Mouse (Mus musculus) left cerebral cortex, postnatal 25 days (tissue): ENCODE measurements at regions not wholly inside any gene's neighbourhood (a gene's known extent, or its start where the extent isn't known, plus 50 kb on each side); places are given as distances from the start of the nearest gene placed in this dataset.
"Not testable (repeated sequence)": the region's sequence is repeated elsewhere in the genome, so short reads cannot be mapped to it uniquely, and the experiment has no call there.

Experiments
- DNase-seq, 2 experiments: peaks; one replicate each; pipeline ENCODE4 v3.0.0; 2022; ENCODE audit warnings: low spot score in 2 of 2, mixed read lengths in 1 of 2
- intact Hi-C: fragments of 180-260 bp; cut with DNase I; formaldehyde crosslinking; loops from one replicate; pipeline ENCODE4 v1.15.1; 2025

- intact Hi-C loops, result no loop called here
- DNase-seq, result no peak
These were observed 134.5 kb downstream of the Cand1 start for GRCm38 (mm10) chr10:119105279-119105881.

DNA sequence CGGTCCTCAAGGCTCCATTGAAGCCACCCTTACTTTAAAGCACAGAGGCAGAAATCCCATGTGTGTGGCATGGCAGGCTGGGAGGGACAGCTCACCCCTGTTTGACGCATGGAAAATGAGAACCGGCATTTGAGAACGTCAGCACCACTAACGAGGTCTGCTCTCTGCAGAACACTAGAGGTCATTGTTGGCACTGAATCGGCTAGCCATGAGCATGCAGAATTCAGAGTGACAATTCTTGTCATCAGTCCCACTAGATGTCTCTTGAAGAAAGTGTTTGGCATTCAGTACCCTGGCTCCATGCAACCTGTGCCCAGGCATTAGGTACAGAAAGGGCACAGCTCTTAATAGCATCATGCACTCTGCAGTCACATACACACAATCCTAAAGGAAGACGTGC, 139.3 kb downstream of the Cand1 start:
- no peak for DNase-seq
- intact Hi-C loops, result no loop called here

- intact Hi-C loops, result loop anchor here (5.0 kb wide), 1 partner anchor 68 kb away; no protein-coding TSS in a partner anchor
- no peak for DNase-seq
These were observed 140.6 kb downstream of the Cand1 start for GRCm38 (mm10) chr10:119099092-119099792.

GRCm38 (mm10) chr10:119094166-119094565, 145.7 kb downstream of the Cand1 start:
- intact Hi-C loops, result no loop called here
- no peak for DNase-seq

GRCm38 (mm10) chr10:119087886-119088285, 152.0 kb downstream of the Cand1 start:
- intact Hi-C loops, result no loop called here
- DNase-seq, result no peak

- no peak for DNase-seq
- intact Hi-C loops, result no loop called here
These were observed 152.7 kb downstream of the Cand1 start for GRCm38 (mm10) chr10:119087071-119087665.

DNA sequence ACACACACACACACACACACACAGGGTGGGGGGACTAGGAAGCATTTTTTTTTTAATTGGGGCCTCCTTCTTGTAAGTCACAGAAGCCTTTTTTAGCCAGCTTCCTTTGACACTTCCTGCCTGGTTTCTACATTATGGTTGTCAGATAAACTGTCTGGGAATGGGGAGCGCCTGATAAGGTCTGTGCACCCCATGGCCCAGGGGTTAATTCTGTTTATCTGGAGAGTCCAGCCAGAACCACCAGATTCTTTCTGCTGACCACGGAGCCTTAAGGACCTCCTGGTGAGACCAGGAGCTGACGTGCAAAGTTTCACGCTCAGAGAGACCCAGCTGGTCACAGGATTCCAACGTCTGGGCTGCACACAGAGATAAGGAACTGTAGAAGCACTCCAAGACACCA, 153.4 kb downstream of the Cand1 start:
- DNase-seq, result no peak
- intact Hi-C loops, result no loop called here

DNA sequence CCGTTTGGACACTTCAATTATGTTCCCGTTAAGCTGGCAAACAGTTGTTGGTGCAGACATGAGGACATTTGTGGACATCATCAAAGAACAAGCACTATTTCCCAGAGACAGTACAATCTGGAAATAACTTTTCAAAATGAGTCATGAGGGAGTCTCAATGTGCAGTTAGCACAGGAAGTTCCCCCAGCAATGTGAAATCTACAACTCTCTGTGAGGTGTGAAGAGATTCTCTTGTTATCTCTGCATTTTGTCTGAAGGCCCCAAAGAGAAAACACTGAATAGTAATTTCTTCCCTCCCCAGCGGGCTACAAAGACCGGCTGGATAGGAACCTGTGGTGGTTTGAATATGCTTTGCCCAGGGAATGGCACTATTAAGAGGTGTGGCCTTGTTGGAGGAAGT, 156.4 kb downstream of the Cand1 start:
- DNase-seq, result peak; percentile 19 to 73
- intact Hi-C loops, result no loop called here

DNA sequence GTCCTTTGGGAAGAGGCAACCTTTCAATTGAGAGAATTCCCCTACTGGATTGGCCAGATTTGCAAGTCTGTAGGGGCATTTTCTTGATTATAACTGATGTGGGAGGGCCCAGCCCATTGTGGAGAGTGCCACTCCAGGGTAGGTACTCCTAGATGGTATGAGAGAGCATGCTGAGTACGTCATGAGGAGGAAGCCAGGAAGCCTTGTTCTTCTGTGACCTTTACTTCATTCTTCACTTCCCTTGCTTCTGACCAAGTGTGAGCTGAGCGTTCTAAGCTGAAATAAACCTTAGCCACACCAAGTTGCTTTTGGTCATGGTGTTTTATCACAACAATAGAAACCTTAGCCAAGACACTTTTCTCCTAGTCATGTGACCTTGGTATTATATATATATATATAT, 157.0 kb downstream of the Cand1 start:
- intact Hi-C loops, result no loop called here

DNA sequence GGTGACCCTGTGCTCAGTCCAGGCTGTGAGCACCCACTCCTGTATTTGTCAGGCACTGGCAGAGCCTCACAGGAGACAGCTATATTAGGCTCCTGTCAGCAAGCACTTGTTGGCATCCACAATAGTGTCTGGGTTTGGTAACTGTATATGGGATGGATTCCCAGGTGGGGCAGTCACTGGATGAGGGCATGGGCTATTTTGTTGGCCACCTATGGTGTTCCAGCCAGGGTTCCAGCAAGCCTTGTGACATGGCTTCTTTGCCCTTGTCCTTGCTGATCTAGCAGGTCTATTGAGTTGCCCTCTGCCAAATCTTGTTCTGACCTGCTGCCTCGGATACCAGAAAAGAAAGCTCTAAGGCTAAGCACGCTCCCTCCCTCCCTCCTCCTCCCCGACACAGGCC, 158.1 kb downstream of the Cand1 start:
- DNase-seq, intact Hi-C loops: not testable (repeated sequence)

More for the DNA sequence above, 157.0 kb downstream of the Cand1 start:
- no peak for DNase-seq

GRCm38 (mm10) chr10:119076100-119076566, 163.7 kb downstream of the Cand1 start:
- no peak for DNase-seq

DNA sequence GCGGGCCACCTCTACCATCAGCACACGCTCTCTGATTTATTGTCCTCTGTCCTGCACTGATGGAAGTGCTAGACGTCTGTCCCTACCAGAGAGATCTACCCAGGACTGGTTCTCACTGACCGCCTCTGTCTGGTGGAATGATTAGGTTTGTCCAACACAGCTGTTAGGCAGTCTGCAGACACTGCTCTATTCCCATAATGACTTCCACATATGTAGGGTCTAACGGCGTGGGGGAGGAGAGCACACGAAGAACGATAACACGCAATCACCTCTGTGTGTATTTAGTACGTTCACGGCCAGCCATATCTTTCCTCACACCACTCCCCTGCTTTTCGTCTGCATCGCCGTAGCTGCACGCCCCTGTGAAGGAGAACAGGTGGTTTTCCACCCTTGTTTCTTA, 165.0 kb downstream of the Cand1 start:
- intact Hi-C loops, result loop anchor here (5.0 kb wide), 2 partner anchors 208 to 918 kb away; no protein-coding TSS in a partner anchor
- DNase-seq, result no peak

More at GRCm38 (mm10) chr10:119076100-119076566, 163.7 kb downstream of the Cand1 start:
- intact Hi-C loops, result loop anchor here (5.0 kb wide), 2 partner anchors 209 to 919 kb away; no protein-coding TSS in a partner anchor

DNA sequence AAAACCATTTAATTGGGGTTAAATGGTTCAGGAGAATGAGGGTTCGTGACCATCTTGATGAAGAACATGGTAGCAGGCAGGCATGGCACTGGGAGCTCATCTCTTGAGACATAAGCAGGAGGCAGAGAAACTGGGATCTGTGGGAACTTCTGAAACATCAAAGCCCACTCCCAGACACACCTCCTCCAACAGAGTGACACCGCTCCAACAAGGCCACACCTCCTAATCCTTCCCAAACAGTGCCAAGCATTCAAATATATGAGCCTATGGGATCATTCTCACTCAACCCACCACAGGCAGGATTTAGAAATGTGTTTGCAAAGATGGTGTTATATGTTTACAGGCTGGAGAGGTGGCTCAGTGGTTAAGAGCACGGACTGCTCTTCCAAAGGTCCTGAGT, 165.9 kb downstream of the Cand1 start:
- no peak for DNase-seq
- intact Hi-C loops, result no loop called here

- no peak for DNase-seq
- intact Hi-C loops, result no loop called here
These were observed 170.4 kb downstream of the Cand1 start for GRCm38 (mm10) chr10:119069410-119069809.

GRCm38 (mm10) chr10:119067838-119068237, 172.0 kb downstream of the Cand1 start:
- no peak for DNase-seq
- intact Hi-C loops, result no loop called here

DNA sequence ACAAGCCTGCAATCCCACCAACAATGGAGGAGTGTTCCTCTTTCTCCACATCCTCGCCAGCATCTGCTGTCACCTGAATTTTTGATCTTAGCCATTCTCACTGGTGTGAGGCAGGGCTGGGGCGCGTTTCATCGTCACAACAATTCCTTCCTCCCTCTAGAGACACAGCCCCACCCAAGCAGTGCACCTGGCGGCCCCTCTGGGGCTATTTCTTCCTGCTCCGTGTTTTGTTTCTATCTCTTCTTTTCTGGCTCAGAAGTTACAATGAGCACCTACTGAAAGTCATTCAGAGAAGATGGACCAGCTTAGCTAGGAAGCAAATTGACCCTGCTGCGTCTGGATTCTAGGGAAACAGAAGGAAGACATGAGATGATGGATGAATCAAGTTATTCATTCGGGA, 172.5 kb downstream of the Cand1 start:
- intact Hi-C loops, result no loop called here
- DNase-seq, result no peak

DNA sequence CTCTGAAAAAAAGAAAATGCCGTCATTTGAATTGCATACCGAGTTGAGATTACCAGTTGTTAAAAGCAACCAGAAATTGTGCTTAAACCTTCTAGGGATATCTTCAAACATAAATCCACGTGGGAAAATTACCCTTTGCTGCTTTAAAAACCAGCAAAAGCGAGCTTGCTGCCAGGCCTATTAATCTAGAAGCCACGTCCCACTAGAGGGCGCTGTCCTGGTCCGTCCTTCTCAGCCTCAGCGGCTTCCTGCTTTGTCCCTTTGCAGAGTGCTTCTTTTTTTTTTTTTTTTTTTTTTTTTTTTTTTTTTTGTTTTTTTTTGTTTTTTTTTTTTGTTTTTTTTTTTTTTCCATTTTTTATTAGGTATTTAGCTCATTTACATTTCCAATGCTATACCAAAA, 173.9 kb downstream of the Cand1 start:
- intact Hi-C loops, result no loop called here
- DNase-seq, result peak; percentile 58 to 77

GRCm38 (mm10) chr10:119065133-119065817, 174.6 kb downstream of the Cand1 start:
- intact Hi-C loops, result no loop called here
- DNase-seq, result peak in 1 of 2 experiments; percentile 58

GRCm38 (mm10) chr10:119064218-119064617, 175.6 kb downstream of the Cand1 start:
- no peak for DNase-seq
- intact Hi-C loops, result loop anchor here (5.0 kb wide), 1 partner anchor 197 kb away; no protein-coding TSS in a partner anchor

- intact Hi-C loops, result loop anchor here (5.0 kb wide), 1 partner anchor 196 kb away; no protein-coding TSS in a partner anchor
- DNase-seq, result no peak
These were observed 176.6 kb downstream of the Cand1 start for GRCm38 (mm10) chr10:119063209-119063699.
